Mouse (Mus musculus): ENCODE data around the gene Cirbp. TPM values are rescaled to one million over a fixed set of nuclear protein-coding genes. Genes with fewer than 3 reads are reported as not detected.

Gene Cirbp
- total and polyA plus RNA-seq, 2 experiments from 2014 or later = 315 to 829 TPM

DNA sequence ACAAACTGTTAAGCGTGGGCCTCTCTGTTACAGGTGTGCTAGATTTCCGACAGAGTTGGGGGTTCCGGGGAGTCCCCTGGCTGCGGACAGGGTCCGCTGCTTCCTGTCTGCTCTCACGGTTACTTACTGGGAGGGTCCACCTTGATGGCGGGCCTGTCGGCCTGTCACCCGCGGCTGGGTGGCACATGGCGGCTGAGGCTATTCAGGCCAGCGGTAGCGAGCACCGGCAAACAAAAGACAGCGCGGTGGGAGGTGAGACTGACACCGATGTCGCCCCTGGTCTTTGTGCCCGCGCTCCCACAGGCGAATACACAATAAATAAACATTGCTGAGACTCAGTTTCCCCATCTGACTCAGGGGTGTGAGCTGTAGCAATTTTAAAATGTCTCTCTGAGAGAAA lies 24.2 kb downstream of the Cirbp start:
- Histone ChIP-seq H3K9ac (replicated peaks; ENCODE audit: low read length, poor library complexity, severe bottlenecking) (peak overlapping the region; percentile 62), H3K4me1 (ENCODE audit: insufficient read depth, low read length) (no peaks in the 10 kb centered on the region), H3K27ac (ENCODE audit: low read depth, low read length) (peak overlapping the region; percentile 84), H3K27me3 (ENCODE audit: insufficient read depth, low read length) (no peaks in the 10 kb centered on the region), H3K4me3 (ENCODE audit: low read depth, low read length) (peak overlapping the region; percentile 30), H3K36me3 (ENCODE audit: insufficient read depth, low read length) (peaks cover 19% of the 10 kb centered on the region), H3K9me3 (ENCODE audit: low read length) (no peaks in the 10 kb centered on the region), H3K4me2 (ENCODE audit: low read depth, low read length, poor library complexity, severe bottlenecking) (peak overlapping the region; percentile 58)
- no peak for TF ChIP-seq CTCF (IDR thresholded peaks at IDR 0.05)
- no peak for ATAC-seq (ENCODE audit: low FRiP score)
- 9% methylated on average over 21 of the region's 21 CpGs for WGBS
- DNase-seq (ENCODE audit: low spot score) = no peak

DNA sequence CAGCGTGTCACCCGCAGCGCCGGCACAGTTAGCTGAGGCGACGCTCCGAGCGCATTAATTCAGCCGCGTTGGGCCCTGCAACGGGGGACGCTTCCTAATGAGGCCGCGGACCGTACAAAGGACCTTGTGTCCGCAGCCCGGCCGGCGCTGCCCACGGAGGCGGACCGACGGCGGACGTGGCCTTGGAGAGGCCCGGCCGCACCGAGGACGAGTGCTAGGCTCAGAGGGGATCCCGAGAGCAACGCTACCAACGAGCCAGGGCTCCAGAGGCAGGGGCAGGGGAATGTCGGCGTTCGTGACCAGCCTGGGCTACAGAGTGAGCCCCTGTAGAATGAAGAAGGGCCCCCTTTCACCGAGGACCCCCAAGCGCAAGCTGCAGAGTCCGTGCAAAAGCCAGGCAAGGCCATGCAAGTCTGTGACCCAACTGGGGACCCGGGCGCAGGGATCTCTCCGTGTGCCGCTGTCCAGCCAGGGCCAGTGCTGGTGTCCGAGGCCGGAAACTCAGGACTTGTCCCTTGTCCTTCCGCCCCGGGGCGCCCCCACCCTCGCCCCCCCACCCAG lies 24.8 kb downstream of the Cirbp start:
- DNase-seq (ENCODE audit: low spot score) (peak; percentile 65), ATAC-seq (ENCODE audit: low FRiP score) (peak; percentile 59)
- Histone ChIP-seq H3K27ac (ENCODE audit: low read depth, low read length) (peak overlapping the region; percentile 84), H3K36me3 (ENCODE audit: insufficient read depth, low read length) (peaks cover 19% of the 10 kb centered on the region), H3K27me3 (ENCODE audit: insufficient read depth, low read length) (no peaks in the 10 kb centered on the region), H3K4me3 (ENCODE audit: low read depth, low read length) (peak overlapping the region; percentile 30), H3K9ac (replicated peaks; ENCODE audit: low read length, poor library complexity, severe bottlenecking) (peak overlapping the region; percentile 62), H3K4me1 (ENCODE audit: insufficient read depth, low read length) (no peaks in the 10 kb centered on the region), H3K4me2 (ENCODE audit: low read depth, low read length, poor library complexity, severe bottlenecking) (peak overlapping the region; percentile 58), H3K9me3 (ENCODE audit: low read length) (no peaks in the 10 kb centered on the region)
- 4% methylated on average over 47 of the region's 48 CpGs for WGBS
- no peak for TF ChIP-seq CTCF (IDR thresholded peaks at IDR 0.05)

DNA sequence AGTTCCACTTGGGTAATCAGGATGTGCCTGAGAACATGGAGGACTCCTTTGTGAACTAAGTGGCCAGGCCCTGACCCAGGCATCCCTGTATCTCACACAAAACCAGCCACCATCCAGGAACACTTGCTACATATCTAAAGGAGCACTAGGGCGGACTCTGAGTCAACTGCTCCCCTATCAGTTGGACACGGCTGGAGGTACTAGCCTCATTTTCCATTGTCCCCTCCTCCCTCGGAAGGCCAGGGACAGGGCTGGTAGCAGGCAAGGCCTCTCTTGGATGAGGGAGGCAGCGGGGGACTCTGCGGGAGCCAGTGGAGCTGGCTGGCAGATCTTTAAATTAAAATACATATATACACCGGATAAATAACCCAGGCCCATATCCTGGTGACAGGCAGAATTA lies 28.2 kb downstream of the Cirbp start:
- no peak for ATAC-seq (ENCODE audit: low FRiP score)
- Histone ChIP-seq H3K4me3 (ENCODE audit: low read depth, low read length) (no peak overlapping the region), H3K36me3 (ENCODE audit: insufficient read depth, low read length) (peaks cover 3% of the 10 kb centered on the region; the same call in 1 of the 2 replicates), H3K9ac (replicated peaks; ENCODE audit: low read length, poor library complexity, severe bottlenecking) (no peak overlapping the region), H3K27me3 (ENCODE audit: insufficient read depth, low read length) (no peaks in the 10 kb centered on the region), H3K27ac (ENCODE audit: low read depth, low read length) (no peak overlapping the region), H3K4me2 (ENCODE audit: low read depth, low read length, poor library complexity, severe bottlenecking) (no peak overlapping the region), H3K4me1 (ENCODE audit: insufficient read depth, low read length) (no peaks in the 10 kb centered on the region), H3K9me3 (ENCODE audit: low read length) (no peaks in the 10 kb centered on the region)
- WGBS = 51% methylated on average over 6 of the region's 6 CpGs
- no peak for TF ChIP-seq CTCF (IDR thresholded peaks at IDR 0.05)
- DNase-seq (ENCODE audit: low spot score) = no peak

DNA sequence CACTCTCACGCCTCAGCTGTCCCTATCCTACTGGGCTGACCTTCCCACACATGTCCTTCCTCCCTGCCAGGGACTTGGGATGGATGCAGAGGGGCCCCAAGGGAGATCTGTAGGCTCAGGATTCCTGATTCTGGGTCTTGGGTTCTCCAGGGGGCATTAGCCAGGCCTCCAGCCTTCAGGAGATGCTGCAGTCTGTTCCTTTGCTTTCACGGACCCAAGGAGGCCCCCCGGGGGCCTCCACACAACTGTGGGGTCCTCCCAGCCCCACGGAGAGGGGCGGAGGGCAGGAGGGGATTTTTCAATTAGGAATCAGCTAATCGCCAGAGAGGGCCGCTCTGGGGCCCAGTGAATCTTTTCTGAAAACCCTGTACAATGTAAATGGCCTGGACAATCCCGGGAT lies 28.7 kb downstream of the Cirbp start:
- WGBS = 20% methylated on average over 8 of the region's 8 CpGs
- DNase-seq (ENCODE audit: low spot score) = no peak
- no peak overlapping the region for H3K27ac ChIP-seq (ENCODE audit: low read depth, low read length)

DNA sequence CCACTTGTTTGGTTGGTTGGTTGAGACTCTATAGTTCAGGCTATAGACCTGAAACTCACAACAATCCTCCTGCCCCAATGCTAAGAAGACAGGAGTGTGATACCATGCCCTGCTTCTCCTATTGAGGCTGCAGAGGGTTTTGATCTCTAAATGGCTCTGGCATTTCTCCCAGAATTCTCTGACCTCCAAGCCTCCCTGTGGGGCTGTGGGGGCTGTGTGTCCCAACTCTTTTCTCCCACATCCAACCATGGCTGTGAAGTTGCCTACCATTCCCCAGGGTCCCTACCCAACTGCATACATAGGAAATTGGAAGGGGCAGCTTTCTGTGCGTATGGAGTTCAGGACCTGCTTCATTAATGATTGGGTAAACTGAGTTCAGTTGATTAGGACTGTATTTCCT lies 30.4 kb downstream of the Cirbp start:
- Histone ChIP-seq H3K4me1 (ENCODE audit: insufficient read depth, low read length) (no peaks in the 10 kb centered on the region), H3K4me3 (ENCODE audit: low read depth, low read length) (no peak overlapping the region), H3K27me3 (ENCODE audit: insufficient read depth, low read length) (no peaks in the 10 kb centered on the region), H3K27ac (ENCODE audit: low read depth, low read length) (no peak overlapping the region), H3K9me3 (ENCODE audit: low read length) (no peaks in the 10 kb centered on the region), H3K9ac (replicated peaks; ENCODE audit: low read length, poor library complexity, severe bottlenecking) (no peak overlapping the region), H3K4me2 (ENCODE audit: low read depth, low read length, poor library complexity, severe bottlenecking) (no peak overlapping the region), H3K36me3 (ENCODE audit: insufficient read depth, low read length) (no peaks in the 10 kb centered on the region)
- ATAC-seq (ENCODE audit: low FRiP score) (no peak), DNase-seq (ENCODE audit: low spot score) (no peak)
- TF ChIP-seq CTCF (IDR thresholded peaks at IDR 0.05) = no peak
- 54% methylated on average over 1 of the region's 1 CpGs for WGBS

More for the DNA sequence above, 28.7 kb downstream of the Cirbp start:
- Histone ChIP-seq H3K4me3 (ENCODE audit: low read depth, low read length) (no peak overlapping the region), H3K27me3 (ENCODE audit: insufficient read depth, low read length) (no peaks in the 10 kb centered on the region), H3K9ac (replicated peaks; ENCODE audit: low read length, poor library complexity, severe bottlenecking) (no peak overlapping the region), H3K36me3 (ENCODE audit: insufficient read depth, low read length) (no peaks in the 10 kb centered on the region), H3K4me2 (ENCODE audit: low read depth, low read length, poor library complexity, severe bottlenecking) (no peak overlapping the region), H3K4me1 (ENCODE audit: insufficient read depth, low read length) (no peaks in the 10 kb centered on the region), H3K9me3 (ENCODE audit: low read length) (no peaks in the 10 kb centered on the region)
- TF ChIP-seq CTCF (IDR thresholded peaks at IDR 0.05) = no peak
- ATAC-seq (ENCODE audit: low FRiP score) = no peak

DNA sequence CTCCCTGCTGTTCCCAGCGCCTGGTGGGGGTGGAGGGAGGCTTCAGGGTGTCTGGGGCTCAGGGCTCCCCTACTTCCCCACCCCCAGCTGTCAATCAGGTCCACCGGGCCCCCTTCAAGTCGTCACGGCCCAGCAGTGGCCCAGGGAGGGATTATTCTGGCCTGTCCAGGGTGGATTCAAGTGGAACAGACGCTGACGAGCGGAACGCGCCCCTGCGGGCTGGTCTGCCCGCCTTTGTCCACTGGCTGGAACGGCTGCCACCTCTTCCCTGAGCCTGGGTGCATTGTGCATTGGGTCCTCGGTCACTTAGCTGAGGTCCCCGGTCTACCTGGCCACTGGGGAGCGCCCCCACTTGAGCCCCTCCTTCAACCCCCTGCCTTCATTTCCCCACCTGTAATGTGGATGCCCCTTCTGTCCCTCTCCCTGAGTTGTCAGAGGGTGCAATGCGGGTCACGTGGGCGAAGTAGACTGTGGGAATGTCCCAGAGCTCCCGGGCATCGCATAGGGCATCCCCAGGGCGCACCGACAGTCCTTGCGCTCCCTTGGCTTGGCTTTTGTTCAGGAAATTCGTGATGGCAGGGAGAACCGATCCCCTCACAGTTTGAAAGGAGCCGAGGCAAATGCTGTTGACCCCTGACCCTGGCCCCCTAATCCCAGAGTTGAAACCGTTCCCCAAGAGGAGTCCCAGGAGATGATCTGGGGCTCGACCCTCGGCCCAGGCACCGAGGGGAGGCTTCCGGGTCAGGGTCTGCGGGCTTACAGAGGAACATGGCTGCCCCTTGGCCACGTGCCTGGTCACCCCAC lies 31.2 kb downstream of the Cirbp start:
- Histone ChIP-seq H3K27me3 (ENCODE audit: insufficient read depth, low read length) (no peaks in the 10 kb centered on the region), H3K36me3 (ENCODE audit: insufficient read depth, low read length) (no peaks in the 10 kb centered on the region), H3K9me3 (ENCODE audit: low read length) (no peaks in the 10 kb centered on the region), H3K4me2 (ENCODE audit: low read depth, low read length, poor library complexity, severe bottlenecking) (no peak overlapping the region), H3K9ac (replicated peaks; ENCODE audit: low read length, poor library complexity, severe bottlenecking) (no peak overlapping the region), H3K27ac (ENCODE audit: low read depth, low read length) (no peak overlapping the region), H3K4me1 (ENCODE audit: insufficient read depth, low read length) (no peaks in the 10 kb centered on the region), H3K4me3 (ENCODE audit: low read depth, low read length) (no peak overlapping the region)
- DNase-seq (ENCODE audit: low spot score) = no peak
- 22% methylated on average over 33 of the region's 33 CpGs for WGBS
- ATAC-seq (ENCODE audit: low FRiP score) = no peak
- no peak for TF ChIP-seq CTCF (IDR thresholded peaks at IDR 0.05)
